Mouse (Mus musculus) CH12.LX (cell line): ENCODE data around the gene Rsph14. TPM values are rescaled to one million over a fixed set of nuclear protein-coding genes. Genes with fewer than 3 reads are reported as not detected.

Experiments
- DNase-seq: peaks from one replicate; pipeline ENCODE4 v3.0.0-alpha.2; 2013; ENCODE audit errors: extremely low read depth
- H3K27ac ChIP-seq: 2 replicates; pipeline ENCODE4 v1.5.1; 2012; ENCODE audit warnings: low read depth, mild to moderate bottlenecking, control low read depth, moderate library complexity; ENCODE audit not compliant: insufficient read depth
- H3K27me3 ChIP-seq: replicated peaks from 2 replicates; pipeline ENCODE3; 2012; ENCODE audit warnings: inconsistent platforms
- H3K36me3 ChIP-seq, 2 experiments: replicated peaks in 1 of 2; 2 replicates each; pipeline versions ENCODE3 to v1.6.1; 2012; ENCODE audit warnings: inconsistent platforms in 1 of 2, low read length in 1 of 2, mild to moderate bottlenecking in 1 of 2, mixed read lengths in 1 of 2, moderate library complexity in 1 of 2; ENCODE audit not compliant: control insufficient read depth in 1 of 2, insufficient read depth in 1 of 2
- H3K4me1 ChIP-seq, 2 experiments: 2 replicates each; pipeline ENCODE4 v1.6.1; 2012; ENCODE audit warnings: inconsistent platforms in 1 of 2, moderate library complexity in 1 of 2; ENCODE audit not compliant: insufficient read depth in 2 of 2, control insufficient read depth in 1 of 2
- H3K4me2 ChIP-seq: 2 replicates; pipeline ENCODE4 v1.6.1; 2012; ENCODE audit warnings: low read depth, mild to moderate bottlenecking, control low read depth; ENCODE audit not compliant: poor library complexity, insufficient read depth, severe bottlenecking
- H3K4me3 ChIP-seq, 3 experiments: fragments of 150-350 bp in 1 of 3; sonication (generic) in 1 of 3; replicated peaks in 1 of 3; 2 replicates each; pipeline versions ENCODE3 to v1.5.1; 2011 to 2012; ENCODE audit warnings: low read depth in 2 of 3, low read length in 2 of 3, mild to moderate bottlenecking in 2 of 3, moderate library complexity in 2 of 3, control low read depth in 1 of 3, improper control_type of control experiment in 1 of 3, inconsistent platforms in 1 of 3, mixed read lengths in 1 of 3; ENCODE audit not compliant: poor library complexity in 1 of 3
- H3K79me2 ChIP-seq: replicated peaks from 2 replicates; pipeline ENCODE4 v1.6.1; 2012; ENCODE audit warnings: mild to moderate bottlenecking, moderate library complexity; ENCODE audit not compliant: control insufficient read depth, poor library complexity, insufficient read depth, severe bottlenecking; ENCODE audit errors: extremely low read depth
- H3K9ac ChIP-seq: 2 replicates; pipeline ENCODE4 v1.6.1; 2012; ENCODE audit warnings: low read depth, mild to moderate bottlenecking, control low read depth, moderate library complexity; ENCODE audit not compliant: insufficient read depth
- H3K9me3 ChIP-seq: replicated peaks from 2 replicates; pipeline ENCODE3; 2012; ENCODE audit warnings: low read length, inconsistent platforms, mixed read lengths
- CHD2 ChIP-seq: IDR thresholded peaks from 2 replicates; pipeline ENCODE4 v1.6.1; 2011; ENCODE audit warnings: low read length, improper control_type of control experiment
- E2F4 ChIP-seq: IDR thresholded peaks from 2 replicates; pipeline ENCODE4 v1.6.1; 2011; ENCODE audit warnings: low read depth, low read length, improper control_type of control experiment; ENCODE audit not compliant: insufficient replicate concordance
- ELF1 ChIP-seq: IDR thresholded peaks from 2 replicates; pipeline ENCODE4 v1.6.1; 2014; ENCODE audit warnings: low read depth, mild to moderate bottlenecking, inconsistent platforms, low read length, improper control_type of control experiment
- GABPA ChIP-seq: IDR thresholded peaks from 2 replicates; pipeline ENCODE4 v1.6.1; 2012; ENCODE audit warnings: low read depth, low read length, improper control_type of control experiment, inconsistent platforms; ENCODE audit not compliant: insufficient replicate concordance
- JUN ChIP-seq: IDR thresholded peaks from 2 replicates; pipeline ENCODE4 v1.6.1; 2011; ENCODE audit warnings: low read depth, mild to moderate bottlenecking, low read length, improper control_type of control experiment, moderate library complexity; ENCODE audit not compliant: insufficient read depth
- JUND ChIP-seq: conservative IDR thresholded peaks from 2 replicates; pipeline ENCODE4 v1.6.1; 2011; ENCODE audit warnings: low read depth, low read length, improper control_type of control experiment
- MAFK ChIP-seq: IDR thresholded peaks from 2 replicates; pipeline ENCODE4 v1.6.1; 2011; ENCODE audit warnings: low read length, improper control_type of control experiment; ENCODE audit not compliant: insufficient replicate concordance
- MEF2A ChIP-seq: IDR thresholded peaks from 2 replicates; pipeline ENCODE4 v1.6.1; 2014; ENCODE audit warnings: low read depth, mild to moderate bottlenecking, inconsistent platforms, low read length, improper control_type of control experiment, borderline replicate concordance
- MXI1 ChIP-seq: IDR thresholded peaks from 2 replicates; pipeline ENCODE4 v1.6.1; 2011; ENCODE audit warnings: mild to moderate bottlenecking, low read depth, low read length, improper control_type of control experiment
- NELFE ChIP-seq: IDR thresholded peaks from 2 replicates; pipeline ENCODE4 v1.6.1; 2011; ENCODE audit warnings: low read depth, low read length, improper control_type of control experiment
- NRF1 ChIP-seq: IDR thresholded peaks from 2 replicates; pipeline ENCODE4 v1.6.1; 2014; ENCODE audit warnings: low read depth, mild to moderate bottlenecking, inconsistent platforms, low read length, improper control_type of control experiment, moderate library complexity
- POLR2A ChIP-seq: IDR thresholded peaks from 2 replicates; pipeline ENCODE4 v1.6.1; 2011; ENCODE audit warnings: low read depth, mild to moderate bottlenecking, improper control_type of control experiment, low read length
- POLR2AphosphoS2 ChIP-seq: IDR thresholded peaks from 2 replicates; pipeline ENCODE4 v1.6.1; 2011; ENCODE audit warnings: low read depth, low read length, improper control_type of control experiment
- SMC3 ChIP-seq: IDR thresholded peaks from 2 replicates; pipeline ENCODE4 v1.6.1; 2011; ENCODE audit warnings: low read depth, low read length, improper control_type of control experiment
- TCF12 ChIP-seq: IDR thresholded peaks from 2 replicates; pipeline ENCODE4 v1.6.1; 2014; ENCODE audit warnings: low read depth, mild to moderate bottlenecking, inconsistent platforms, low read length, improper control_type of control experiment
- UBTF ChIP-seq: IDR thresholded peaks from 2 replicates; pipeline ENCODE4 v1.6.1; 2012; ENCODE audit warnings: low read depth, mild to moderate bottlenecking, inconsistent platforms, low read length, improper control_type of control experiment, moderate library complexity
- USF2 ChIP-seq: conservative IDR thresholded peaks from 2 replicates; pipeline ENCODE4 v1.6.1; 2011; ENCODE audit warnings: low read depth, low read length, improper control_type of control experiment
- ZC3H11A ChIP-seq: IDR thresholded peaks from 2 replicates; pipeline ENCODE4 v1.6.1; 2012; ENCODE audit warnings: low read depth, mild to moderate bottlenecking, inconsistent platforms, low read length, improper control_type of control experiment
- ZKSCAN1 ChIP-seq: IDR thresholded peaks from 2 replicates; pipeline ENCODE4 v1.6.1; 2012; ENCODE audit warnings: low read depth, inconsistent platforms, low read length, improper control_type of control experiment, borderline replicate concordance
- ZNF384 ChIP-seq: IDR thresholded peaks from 2 replicates; pipeline ENCODE4 v1.6.1; 2012; ENCODE audit warnings: low read depth, low read length, improper control_type of control experiment, inconsistent platforms
- dilution Hi-C: fragments of 300-500 bp; cut with MboI; formaldehyde crosslinking; loops from 2 replicates; pipeline ENCODE4 v1.14.3; 2020; ENCODE audit warnings: low sequenced_read_pairs; ENCODE audit not compliant: extremely low pct_unique_long_range_greater_than_20kb, extremely low pct_ligation_motif_present
- in situ Hi-C: fragments of 300-500 bp; cut with MboI; formaldehyde crosslinking; loops from 3 replicates; pipeline ENCODE4 v1.14.3; 2019; ENCODE audit warnings: low sequenced_read_pairs, low pct_ligation_motif_present, low pct_unique_long_range_greater_than_20kb, mixed read lengths
- polyA plus RNA-seq: library from polyadenylated mRNA; unstranded; fragments of >175 nt; gene quantifications from 2 replicates; pipeline ENCODE4 v1.2.1, GENCODE M21; 2012; ENCODE audit warnings: low read depth; ENCODE audit not compliant: insufficient read length
- total RNA-seq, 2 experiments: library from RNA; depleted of rRNA; stranded (reverse); fragments of 300-350 nt in 1 of 2; fragments of >200 nt in 1 of 2; gene quantifications; 2 replicates each; pipeline ENCODE4 v1.2.3; 2012 to 2014

The Rsph14 gene
- total and polyA plus RNA-seq, 3 experiments, result not detected

- TF ChIP-seq UBTF, result no peak
- TF ChIP-seq JUN, result no peak
- TF ChIP-seq CHD2, result no peak
- TF ChIP-seq SMC3, result no peak
- no peak for TF ChIP-seq NELFE
- TF ChIP-seq POLR2AphosphoS2, result no peak
- no peak for TF ChIP-seq TCF12
- no peak for TF ChIP-seq POLR2A
- no peak for TF ChIP-seq USF2
- no peak for TF ChIP-seq MAFK
- no peak for TF ChIP-seq JUND
- TF ChIP-seq ZNF384, result no peak
- TF ChIP-seq ELF1, result no peak
- TF ChIP-seq MXI1, result no peak
- TF ChIP-seq GABPA, result no peak
- no peak for TF ChIP-seq ZC3H11A
These were observed 35.7 kb upstream of the Rsph14 start for GRCm38 (mm10) chr10:75068086-75068485.

DNA sequence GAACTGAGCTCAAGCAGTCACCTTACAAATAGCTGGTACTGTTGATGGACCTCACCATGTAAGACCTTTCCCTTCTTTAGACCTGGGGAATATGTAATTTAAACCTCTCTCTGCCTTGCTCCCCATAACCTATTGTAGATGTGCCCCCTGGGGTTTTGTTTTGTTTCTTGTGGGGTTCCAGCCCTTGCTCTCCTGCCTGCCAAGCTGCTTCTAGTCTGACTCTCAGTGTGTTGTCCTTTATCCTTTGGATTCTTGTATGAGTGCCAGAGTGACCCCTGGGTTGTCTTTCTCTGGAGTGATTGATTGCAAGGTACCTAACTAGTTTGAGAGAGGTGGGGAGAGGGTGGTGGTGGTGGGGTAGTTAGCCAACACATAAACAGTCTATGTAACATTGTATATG, 35.1 kb upstream of the Rsph14 start:
- Histone ChIP-seq H3K27ac (no peak overlapping the region), H3K4me3 (no peak overlapping the region), H3K9me3 (no peaks in the 10 kb centered on the region), H3K36me3 (peaks cover 4 to 57% of the 10 kb centered on the region in 2 experiments), H3K9ac (no peak overlapping the region), H3K4me2 (no peak overlapping the region), H3K79me2 (peaks cover 50% of the 10 kb centered on the region), H3K4me1 (peaks cover 15 to 84% of the 10 kb centered on the region in 2 experiments), H3K27me3 (no peaks in the 10 kb centered on the region)
- no peak for DNase-seq
- in situ Hi-C loops (no loop called here), dilution Hi-C loops (no loop called here)
- TF ChIP-seq ZKSCAN1, result no peak
- TF ChIP-seq JUN, result no peak
- TF ChIP-seq E2F4, result no peak
- no peak for TF ChIP-seq POLR2A
- no peak for TF ChIP-seq NRF1
- TF ChIP-seq SMC3, result no peak
- no peak for TF ChIP-seq MEF2A
- TF ChIP-seq, all 38 proteins: peak for 0

More at GRCm38 (mm10) chr10:75068086-75068485, 35.7 kb upstream of the Rsph14 start:
- peaks cover 15 to 79% of the 10 kb centered on the region in 2 experiments for H3K4me1 ChIP-seq
- H3K4me2 ChIP-seq, result no peak overlapping the region
- in situ Hi-C loops, result no loop called here
- no peaks in the 10 kb centered on the region for H3K9me3 ChIP-seq
- H3K79me2 ChIP-seq, result peaks cover 44% of the 10 kb centered on the region
- no peak for DNase-seq
- dilution Hi-C loops, result no loop called here
- H3K27ac ChIP-seq, result no peak overlapping the region
- H3K36me3 ChIP-seq, result peaks cover 4 to 64% of the 10 kb centered on the region in 2 experiments
- no peak overlapping the region for H3K4me3 ChIP-seq
- H3K9ac ChIP-seq, result no peak overlapping the region
- no peaks in the 10 kb centered on the region for H3K27me3 ChIP-seq
